Mouse (Mus musculus): ENCODE measurements at regions not wholly inside any gene's neighbourhood (a gene's known extent, or its start where the extent isn't known, plus 50 kb on each side); places are given as distances from the start of the nearest gene placed in this dataset.
A peak's percentile ranks its signal among the peaks of the same experiment; 100 is the strongest.

- DNase-seq: peak; percentile 55 to 76
- Histone ChIP-seq H3K27me3 (ENCODE audit: control insufficient read depth, insufficient read depth, low read length) (no peaks in the 10 kb centered on the region), H3K27ac (ENCODE audit: insufficient read depth, low read length) (no peak overlapping the region), H3K4me3 (replicated peaks; ENCODE audit: insufficient read depth, low read depth, low read length) (no peak overlapping the region), H3K4me1 (ENCODE audit: control insufficient read depth, insufficient read depth, low read length) (no peaks in the 10 kb centered on the region; the same call in 1 of the 2 replicates)
- TF ChIP-seq CTCF (IDR thresholded peaks at IDR 0.05; ENCODE audit: borderline replicate concordance, insufficient read depth, low read depth, low read length): no peak
- no peak for TF ChIP-seq POLR2A (IDR thresholded peaks at IDR 0.05; ENCODE audit: borderline replicate concordance, insufficient read depth, low read length)
- 16% methylated on average over 10 of the region's 10 CpGs for WGBS
Measured at GRCm38 (mm10) chr4:105328776-105329175, 171.6 kb downstream of the Plpp3 start.

GRCm38 (mm10) chr4:105332081-105332480 is 174.9 kb downstream of the Plpp3 start:
- H3K4me3 ChIP-seq (replicated peaks; ENCODE audit: insufficient read depth, low read depth, low read length): no peak overlapping the region
- no peak overlapping the region for H3K27ac ChIP-seq (ENCODE audit: insufficient read depth, low read length)
- WGBS: 44% methylated on average over 10 of the region's 10 CpGs
- H3K27me3 ChIP-seq (ENCODE audit: control insufficient read depth, insufficient read depth, low read length): no peaks in the 10 kb centered on the region; the same call in 1 of the 2 replicates
- TF ChIP-seq POLR2A (IDR thresholded peaks at IDR 0.05; ENCODE audit: borderline replicate concordance, insufficient read depth, low read length) (no peak), CTCF (IDR thresholded peaks at IDR 0.05; ENCODE audit: borderline replicate concordance, insufficient read depth, low read depth, low read length) (no peak)
- peak; percentile 21 to 23 for DNase-seq
- no peaks in the 10 kb centered on the region; the same call in 1 of the 2 replicates for H3K4me1 ChIP-seq (ENCODE audit: control insufficient read depth, insufficient read depth, low read length)

- no peaks in the 10 kb centered on the region for H3K4me1 ChIP-seq (ENCODE audit: control insufficient read depth, insufficient read depth, low read length)
- 40% methylated on average over 1 of the region's 1 CpGs for WGBS
- DNase-seq: no peak
- H3K27me3 ChIP-seq (ENCODE audit: control insufficient read depth, insufficient read depth, low read length): no peaks in the 10 kb centered on the region; the same call in 1 of the 2 replicates
- TF ChIP-seq POLR2A (IDR thresholded peaks at IDR 0.05; ENCODE audit: borderline replicate concordance, insufficient read depth, low read length) (no peak), CTCF (IDR thresholded peaks at IDR 0.05; ENCODE audit: borderline replicate concordance, insufficient read depth, low read depth, low read length) (no peak)
- H3K4me3 ChIP-seq (replicated peaks; ENCODE audit: insufficient read depth, low read depth, low read length): no peak overlapping the region
- no peak overlapping the region for H3K27ac ChIP-seq (ENCODE audit: insufficient read depth, low read length)
Measured at GRCm38 (mm10) chr4:105335872-105336271, 178.7 kb downstream of the Plpp3 start.

- 86% methylated on average over 4 of the region's 4 CpGs for WGBS
- no peak for TF ChIP-seq POLR2A (IDR thresholded peaks at IDR 0.05; ENCODE audit: borderline replicate concordance, insufficient read depth, low read length)
- no peak for TF ChIP-seq CTCF (IDR thresholded peaks at IDR 0.05; ENCODE audit: borderline replicate concordance, insufficient read depth, low read depth, low read length)
- DNase-seq: no peak
- no peaks in the 10 kb centered on the region for H3K4me1 ChIP-seq (ENCODE audit: control insufficient read depth, insufficient read depth, low read length)
- no peaks in the 10 kb centered on the region; the same call in 1 of the 2 replicates for H3K27me3 ChIP-seq (ENCODE audit: control insufficient read depth, insufficient read depth, low read length)
- no peak overlapping the region for H3K27ac ChIP-seq (ENCODE audit: insufficient read depth, low read length)
- H3K4me3 ChIP-seq (replicated peaks; ENCODE audit: insufficient read depth, low read depth, low read length): no peak overlapping the region
Measured at GRCm38 (mm10) chr4:105336557-105336956, 179.4 kb downstream of the Plpp3 start.

- H3K27me3 ChIP-seq (ENCODE audit: control insufficient read depth, insufficient read depth, low read length): no peaks in the 10 kb centered on the region; the same call in 1 of the 2 replicates
- DNase-seq: no peak
- TF ChIP-seq CTCF (IDR thresholded peaks at IDR 0.05; ENCODE audit: borderline replicate concordance, insufficient read depth, low read depth, low read length) (no peak), POLR2A (IDR thresholded peaks at IDR 0.05; ENCODE audit: borderline replicate concordance, insufficient read depth, low read length) (no peak)
- no peaks in the 10 kb centered on the region for H3K4me1 ChIP-seq (ENCODE audit: control insufficient read depth, insufficient read depth, low read length)
- no peak overlapping the region for H3K4me3 ChIP-seq (replicated peaks; ENCODE audit: insufficient read depth, low read depth, low read length)
- H3K27ac ChIP-seq (ENCODE audit: insufficient read depth, low read length): no peak overlapping the region
- 84% methylated on average over 7 of the region's 7 CpGs for WGBS
Measured at GRCm38 (mm10) chr4:105338131-105338530, 181.0 kb downstream of the Plpp3 start.

- WGBS: 75% methylated on average over 7 of the region's 7 CpGs
- DNase-seq: no peak
- Histone ChIP-seq H3K4me1 (ENCODE audit: control insufficient read depth, insufficient read depth, low read length) (no peaks in the 10 kb centered on the region), H3K27ac (ENCODE audit: insufficient read depth, low read length) (no peak overlapping the region), H3K4me3 (replicated peaks; ENCODE audit: insufficient read depth, low read depth, low read length) (no peak overlapping the region), H3K27me3 (ENCODE audit: control insufficient read depth, insufficient read depth, low read length) (no peaks in the 10 kb centered on the region; the same call in 1 of the 2 replicates)
- TF ChIP-seq POLR2A (IDR thresholded peaks at IDR 0.05; ENCODE audit: borderline replicate concordance, insufficient read depth, low read length): no peak
- no peak for TF ChIP-seq CTCF (IDR thresholded peaks at IDR 0.05; ENCODE audit: borderline replicate concordance, insufficient read depth, low read depth, low read length)
Measured at GRCm38 (mm10) chr4:105338861-105339260, 181.7 kb downstream of the Plpp3 start.

GRCm38 (mm10) chr4:105341274-105341673 is 184.1 kb downstream of the Plpp3 start:
- TF ChIP-seq CTCF (IDR thresholded peaks at IDR 0.05; ENCODE audit: borderline replicate concordance, insufficient read depth, low read depth, low read length) (no peak), POLR2A (IDR thresholded peaks at IDR 0.05; ENCODE audit: borderline replicate concordance, insufficient read depth, low read length) (no peak)
- WGBS: 70% methylated on average over 7 of the region's 7 CpGs
- Histone ChIP-seq H3K27me3 (ENCODE audit: control insufficient read depth, insufficient read depth, low read length) (no peaks in the 10 kb centered on the region; the same call in 1 of the 2 replicates), H3K27ac (ENCODE audit: insufficient read depth, low read length) (no peak overlapping the region), H3K4me3 (replicated peaks; ENCODE audit: insufficient read depth, low read depth, low read length) (no peak overlapping the region), H3K4me1 (ENCODE audit: control insufficient read depth, insufficient read depth, low read length) (no peaks in the 10 kb centered on the region)
- no peak for DNase-seq

- Histone ChIP-seq H3K27ac (ENCODE audit: insufficient read depth, low read length) (no peak overlapping the region), H3K4me1 (ENCODE audit: control insufficient read depth, insufficient read depth, low read length) (no peaks in the 10 kb centered on the region), H3K4me3 (replicated peaks; ENCODE audit: insufficient read depth, low read depth, low read length) (no peak overlapping the region), H3K27me3 (ENCODE audit: control insufficient read depth, insufficient read depth, low read length) (no peaks in the 10 kb centered on the region; the same call in 1 of the 2 replicates)
- WGBS: 69% methylated on average over 8 of the region's 8 CpGs
- TF ChIP-seq CTCF (IDR thresholded peaks at IDR 0.05; ENCODE audit: borderline replicate concordance, insufficient read depth, low read depth, low read length) (no peak), POLR2A (IDR thresholded peaks at IDR 0.05; ENCODE audit: borderline replicate concordance, insufficient read depth, low read length) (no peak)
- no peak for DNase-seq
Measured at GRCm38 (mm10) chr4:105346846-105347245, 189.7 kb downstream of the Plpp3 start.

All from cerebellum, adult 2 months (tissue).